Comparison of ENCODE assay signal across 9 mouse cellular contexts in genomic region chr7:38251494-38252216, GRCm38 (mm10). TPM values are rescaled to one million over a fixed set of nuclear protein-coding genes. Genes with fewer than 3 reads are reported as not detected.
DNase-seq lines count a peak whose midpoint lies in the region; ATAC-seq lines count a peak whose summit lies in the region.
"Had no signal": no experiment of that assay in that cellular context is flagged by ENCODE, and none has a peak within 500 bp of the region (broad histone marks: within the 10 kb centered on the region; RNA-seq: fewer than 3 reads in every experiment).

No protein-coding gene starts in this region.

- no peak overlapping the region for H3K27ac ChIP-seq in embryonic facial prominence, embryonic 14.5 days (replicated peaks; ENCODE audit: low read depth, low read length)
- H3K27ac ChIP-seq in embryonic facial prominence, embryonic 10.5 days (replicated peaks), result no peak overlapping the region
- no peak overlapping the region for H3K27ac ChIP-seq in kidney, embryonic 14.5 days (ENCODE audit: low read depth, low read length)
- H3K27ac ChIP-seq in neural tube, embryonic 15.5 days (replicated peaks), result peak overlapping the region; percentile 67

- no peak overlapping the region for H3K4me2 ChIP-seq in embryonic facial prominence, embryonic 14.5 days (ENCODE audit: low read depth, low read length)
- no peak overlapping the region for H3K4me2 ChIP-seq in kidney, embryonic 14.5 days (replicated peaks; ENCODE audit: low read depth, low read length)
- no peak overlapping the region for H3K4me2 ChIP-seq in neural tube, embryonic 15.5 days

- peak; percentile 11 for DNase-seq in embryonic facial prominence, embryonic 14.5 days (ENCODE audit: low spot score)
- no peak for DNase-seq in embryonic facial prominence, embryonic 10.5 days (ENCODE audit: low spot score)
- no peak for DNase-seq in kidney, adult 8-10 months
- DNase-seq in testis, postnatal 10 days (ENCODE audit: low spot score), result peak; percentile 60
- DNase-seq in testis, postnatal 14 days (ENCODE audit: low spot score), result no peak
- DNase-seq in urinary bladder, adult 18-20 months (ENCODE audit: low spot score in 2 of 2), result no peak
- DNase-seq: cerebellum, adult 11-12 months had no signal

- H3K9me3 ChIP-seq in embryonic facial prominence, embryonic 14.5 days (ENCODE audit: control insufficient read depth, low read length), result no peaks in the 10 kb centered on the region
- no peaks in the 10 kb centered on the region for H3K9me3 ChIP-seq in embryonic facial prominence, embryonic 10.5 days
- H3K9me3 ChIP-seq in kidney, embryonic 14.5 days (ENCODE audit: control insufficient read depth, low read length), result no peaks in the 10 kb centered on the region
- H3K9me3 ChIP-seq in neural tube, embryonic 15.5 days (replicated peaks), result no peaks in the 10 kb centered on the region

- no peaks in the 10 kb centered on the region for H3K4me1 ChIP-seq in embryonic facial prominence, embryonic 14.5 days (ENCODE audit: control insufficient read depth, insufficient read depth, low read length)
- H3K4me1 ChIP-seq in embryonic facial prominence, embryonic 10.5 days, result no peaks in the 10 kb centered on the region
- H3K4me1 ChIP-seq in kidney, embryonic 14.5 days (ENCODE audit: control insufficient read depth, insufficient read depth, low read length), result no peaks in the 10 kb centered on the region
- H3K4me1 ChIP-seq in neural tube, embryonic 15.5 days, result peaks cover 8% of the 10 kb centered on the region

- no peaks in the 10 kb centered on the region for H3K27me3 ChIP-seq in embryonic facial prominence, embryonic 14.5 days (replicated peaks; ENCODE audit: control insufficient read depth, insufficient read depth, low read length)
- no peaks in the 10 kb centered on the region for H3K27me3 ChIP-seq in embryonic facial prominence, embryonic 10.5 days (replicated peaks; ENCODE audit: low read depth, poor library complexity, severe bottlenecking)
- no peaks in the 10 kb centered on the region for H3K27me3 ChIP-seq in kidney, embryonic 14.5 days (ENCODE audit: control insufficient read depth, insufficient read depth, low read length)
- no peaks in the 10 kb centered on the region for H3K27me3 ChIP-seq in neural tube, embryonic 15.5 days (replicated peaks)

- WGBS in embryonic facial prominence, embryonic 14.5 days, result 54% methylated on average over 5 of the region's 5 CpGs
- 71% methylated on average over 5 of the region's 5 CpGs for WGBS in embryonic facial prominence, embryonic 10.5 days
- 17% methylated on average over 5 of the region's 5 CpGs for WGBS in kidney, embryonic 14.5 days
- WGBS in neural tube, embryonic 15.5 days, result 5% methylated on average over 5 of the region's 5 CpGs

- H3K4me3 ChIP-seq in embryonic facial prominence, embryonic 14.5 days (ENCODE audit: low read depth, low read length), result no peak overlapping the region
- no peak overlapping the region for H3K4me3 ChIP-seq in embryonic facial prominence, embryonic 10.5 days
- no peak overlapping the region for H3K4me3 ChIP-seq in kidney, embryonic 14.5 days (ENCODE audit: low read length)
- H3K4me3 ChIP-seq in neural tube, embryonic 15.5 days (replicated peaks), result no peak overlapping the region

- no peak overlapping the region for H3K9ac ChIP-seq in embryonic facial prominence, embryonic 14.5 days (ENCODE audit: low read depth, low read length)
- no peak overlapping the region for H3K9ac ChIP-seq in kidney, embryonic 14.5 days (ENCODE audit: low read depth, low read length)
- no peak overlapping the region for H3K9ac ChIP-seq in neural tube, embryonic 15.5 days (replicated peaks)

- no peak; the same call in 1 of the 2 replicates for ATAC-seq in embryonic facial prominence, embryonic 14.5 days (ENCODE audit: low read depth)
- peak; percentile 50; the same call in 1 of the 2 replicates for ATAC-seq in kidney, embryonic 14.5 days (ENCODE audit: low FRiP score, low TSS enrichment)
- ATAC-seq in neural tube, embryonic 15.5 days (ENCODE audit: low FRiP score), result peak; percentile 71

- no peaks in the 10 kb centered on the region for H3K36me3 ChIP-seq in embryonic facial prominence, embryonic 14.5 days (ENCODE audit: control insufficient read depth, insufficient read depth, low read length)
- H3K36me3 ChIP-seq in embryonic facial prominence, embryonic 10.5 days (replicated peaks), result no peaks in the 10 kb centered on the region
- H3K36me3 ChIP-seq in kidney, embryonic 14.5 days (ENCODE audit: control insufficient read depth, insufficient read depth, low read length), result no peaks in the 10 kb centered on the region
- H3K36me3 ChIP-seq in neural tube, embryonic 15.5 days, result no peaks in the 10 kb centered on the region

RNA-seq across cellular contexts. Expression of gene Pop4, which starts 19.6 kb away (rescaled TPM):
- 56.8 and 62.0 TPM in 2 replicates for polyA plus RNA-seq in embryonic facial prominence, embryonic 14.5 days (2014; fragmentation: Nextera tagmentation; extraction: Ambion mirVana)
- polyA plus RNA-seq in embryonic facial prominence, embryonic 10.5 days (2016; fragmentation: Nextera tagmentation; extraction: Ambion mirVana), result 84.2 and 92.7 TPM in 2 replicates
- 71.1 and 73.7 TPM in 2 replicates for polyA plus RNA-seq in kidney, embryonic 14.5 days (2014; fragmentation: Nextera tagmentation; extraction: Ambion mirVana)
- polyA plus RNA-seq in neural tube, embryonic 15.5 days (2015; fragmentation: Nextera tagmentation; extraction: Ambion mirVana), result 66.0 and 70.5 TPM in 2 replicates

RNA-seq across cellular contexts. Expression of gene Plekhf1, which starts 23.8 kb away (rescaled TPM):
- 4.5 and 5.1 TPM in 2 replicates for polyA plus RNA-seq in embryonic facial prominence, embryonic 14.5 days (2014; fragmentation: Nextera tagmentation; extraction: Ambion mirVana)
- polyA plus RNA-seq in embryonic facial prominence, embryonic 10.5 days (2016; fragmentation: Nextera tagmentation; extraction: Ambion mirVana), result 3.0 and 3.3 TPM in 2 replicates
- 3.8 and 4.9 TPM in 2 replicates for polyA plus RNA-seq in kidney, embryonic 14.5 days (2014; fragmentation: Nextera tagmentation; extraction: Ambion mirVana)
- polyA plus RNA-seq in neural tube, embryonic 15.5 days (2015; fragmentation: Nextera tagmentation; extraction: Ambion mirVana), result 0.75 and 1.4 TPM in 2 replicates

Comparison
In these comparisons a context has a peak if more than half of its experiments do, and no peak if none do; other contexts are left out.
1. DNase-seq: peak in embryonic facial prominence, embryonic 14.5 days (single experiment) and testis, postnatal 10 days (single experiment); none in embryonic facial prominence, embryonic 10.5 days (single experiment), kidney, adult 8-10 months (0 of 2), testis, postnatal 14 days (single experiment) and urinary bladder, adult 18-20 months (0 of 2).